Mouse (Mus musculus): ENCODE data around the gene Fam111a.

Fam111a gene

GRCm38 (mm10) chr19:12613646-12614045, 68.1 kb downstream of the Fam111a start:
- DNase-seq (ENCODE audit: low spot score), result no peak

GRCm38 (mm10) chr19:12633176-12633575, 87.6 kb downstream of the Fam111a start, which contains the start of gene Glyat:
TSS of gene Glyat (plus strand) at chr19:12633308.
- no peak for DNase-seq (ENCODE audit: low spot score)

- no peak for DNase-seq (ENCODE audit: low spot score)
Observed at GRCm38 (mm10) chr19:12634259-12634658, 88.7 kb downstream of the Fam111a start.

GRCm38 (mm10) chr19:12634963-12635362, 89.4 kb downstream of the Fam111a start:
- DNase-seq (ENCODE audit: low spot score), result no peak

- no peak for DNase-seq (ENCODE audit: low spot score)
Observed at GRCm38 (mm10) chr19:12636863-12637262, 91.3 kb downstream of the Fam111a start.

- DNase-seq (ENCODE audit: low spot score), result peak; percentile 61
Observed at GRCm38 (mm10) chr19:12638049-12638448, 92.5 kb downstream of the Fam111a start.

Data from adipocyte (in vitro differentiated cells).